ENCODE assay signal across 9 mouse cellular contexts in genomic region chr3:21769920-21770547, GRCm38 (mm10).
DNase-seq lines count a peak whose midpoint lies in the region; ATAC-seq and TF ChIP-seq lines count a peak whose summit lies in the region.
"Had no signal": no experiment of that assay in that cellular context is flagged by ENCODE, and none has a peak within 500 bp of the region (broad histone marks: within the 10 kb centered on the region; RNA-seq: fewer than 3 reads in every experiment).

No protein-coding gene starts in this region.

- ATAC-seq in liver, embryonic 11.5 days (replicated peaks; ENCODE audit: low FRiP score): no peak

- no peak overlapping the region for H3K9ac ChIP-seq in liver, embryonic 11.5 days (ENCODE audit: low read depth, low read length)
- H3K9ac ChIP-seq: liver, embryonic 13.5 days had no signal

- intact Hi-C loops in gastrocnemius, postnatal 14 days (cut with DNase I; ENCODE audit: low total_unique reads): no loop called here

- H3ac ChIP-seq in myocyte (ENCODE audit: control insufficient read depth, insufficient read length): no peak overlapping the region

- no peak overlapping the region for H3K4me2 ChIP-seq in myocyte (ENCODE audit: low read depth)
- no peak overlapping the region for H3K4me2 ChIP-seq in liver, embryonic 11.5 days
- H3K4me2 ChIP-seq: liver, embryonic 13.5 days had no signal

- H3K27me3 ChIP-seq in myocyte (ENCODE audit: control insufficient read depth, insufficient read depth, insufficient read length): no peaks in the 10 kb centered on the region
- H3K27me3 ChIP-seq in liver, embryonic 11.5 days (replicated peaks; ENCODE audit: control insufficient read depth, insufficient read depth, low read length): no peaks in the 10 kb centered on the region
- H3K27me3 ChIP-seq: liver, embryonic 13.5 days had no signal

- no peaks in the 10 kb centered on the region for H3K79me2 ChIP-seq in myocyte (ENCODE audit: control insufficient read depth, insufficient read depth)

- H3K36me3 ChIP-seq in myocyte (ENCODE audit: control insufficient read depth, insufficient read depth): no peaks in the 10 kb centered on the region
- no peaks in the 10 kb centered on the region for H3K36me3 ChIP-seq in liver, embryonic 11.5 days (ENCODE audit: control insufficient read depth, insufficient read depth, low read length)
- H3K36me3 ChIP-seq: liver, embryonic 13.5 days had no signal

- no peaks in the 10 kb centered on the region for H3K4me1 ChIP-seq in liver, embryonic 11.5 days (replicated peaks; ENCODE audit: control insufficient read depth, insufficient read depth, low read length)

- H3K9me3 ChIP-seq in liver, embryonic 11.5 days (ENCODE audit: control insufficient read depth, low read length): no peaks in the 10 kb centered on the region
- H3K9me3 ChIP-seq: liver, embryonic 13.5 days had no signal

- H3K4me3 ChIP-seq in myocyte: no peak overlapping the region
- no peak overlapping the region for H3K4me3 ChIP-seq in liver, embryonic 11.5 days (ENCODE audit: low read depth, low read length)
- H3K4me3 ChIP-seq: liver, embryonic 13.5 days had no signal

- no peak overlapping the region for H3K27ac ChIP-seq in liver, embryonic 11.5 days (ENCODE audit: low read depth, low read length)
- H3K27ac ChIP-seq: liver, embryonic 13.5 days had no signal

- no peak for TF ChIP-seq POLR2A in myocyte (IDR thresholded peaks at IDR 0.05; ENCODE audit: insufficient read length, low read depth)

- peak; percentile 10 for DNase-seq in kidney, postnatal 14 days
- no peak for DNase-seq in kidney, adult 8-10 months
- peak; percentile 32 for DNase-seq in embryo, embryonic 10.5 days (ENCODE audit: low spot score)
- DNase-seq in gastrocnemius, postnatal 14 days: peak; percentile 52
- DNase-seq in liver, embryonic 11.5 days (ENCODE audit: low spot score): no peak
- DNase-seq in layer of hippocampus, postnatal 14 days (ENCODE audit: low spot score in 2 of 2): no peak
- DNase-seq in spleen, postnatal 14 days (ENCODE audit: low spot score in 2 of 2): no peak
- DNase-seq: liver, embryonic 13.5 days had no signal

- WGBS in liver, embryonic 11.5 days: 62% methylated on average over 9 of the region's 9 CpGs

TF ChIP-seq in myocyte, 11 proteins besides CTCF, POLR2A, EP300 and RAD21:
- no peak for TF ChIP-seq TCF12 (IDR thresholded peaks at IDR 0.05; ENCODE audit: insufficient read depth, poor library complexity, severe bottlenecking)
- TF ChIP-seq CEBPB (IDR thresholded peaks at IDR 0.05; ENCODE audit: insufficient read depth, poor library complexity, severe bottlenecking): no peak
- peak in 2 of 3 experiments; percentile 69 to 85 for TF ChIP-seq MYOD1 (IDR thresholded peaks at IDR 0.05; ENCODE audit: control insufficient read depth in 1 of 3, insufficient read length in 2 of 3, low read depth in 2 of 3)
- TF ChIP-seq MYOG (IDR thresholded peaks at IDR 0.05; ENCODE audit: control insufficient read depth in 1 of 3, insufficient read depth in 1 of 3, insufficient read length in 2 of 3, low read depth in 2 of 3): peak; percentile 33 to 87 (median 76)
TF ChIP-seq in myocyte: peak in this region for 2.

Comparison
In these comparisons a context has a peak if more than half of its experiments do, and no peak if none do; other contexts are left out.
1. DNase-seq: peak in kidney, postnatal 14 days (single experiment), embryo, embryonic 10.5 days (single experiment) and gastrocnemius, postnatal 14 days (single experiment); none in kidney, adult 8-10 months (0 of 2), liver, embryonic 11.5 days (single experiment), layer of hippocampus, postnatal 14 days (0 of 2) and spleen, postnatal 14 days (0 of 2).